Mouse (Mus musculus): ENCODE data around the gene Olfml2b. TPM values are rescaled to one million over a fixed set of nuclear protein-coding genes. Genes with fewer than 3 reads are reported as not detected.

Olfml2b gene
- polyA plus RNA-seq (2014; fragmentation: Illumina TruSeq; extraction: RNeasy Lipid Tissue Mini Kit (QIAGEN cat#74804); ENCODE audit: low read depth, low replicate concordance): 2.0 TPM

GRCm38 (mm10) chr1:170644255-170645205 is at the start of gene Olfml2b:
TSS of gene Olfml2b (plus strand) at chr1:170644532.

Other genes starting within 250 kb of the Olfml2b start
- 1.8 TPM for gene Nos1ap, start 54.7 kb upstream of the Olfml2b start, polyA plus RNA-seq (2014; fragmentation: Illumina TruSeq; extraction: RNeasy Lipid Tissue Mini Kit (QIAGEN cat#74804); ENCODE audit: low read depth, low replicate concordance)
- 11.7 TPM for gene Atf6, start 223.2 kb downstream of the Olfml2b start, polyA plus RNA-seq (2014; fragmentation: Illumina TruSeq; extraction: RNeasy Lipid Tissue Mini Kit (QIAGEN cat#74804); ENCODE audit: low read depth, low replicate concordance)
- gene Gm26620, start 240.5 kb downstream of the Olfml2b start, polyA plus RNA-seq (2014; fragmentation: Illumina TruSeq; extraction: RNeasy Lipid Tissue Mini Kit (QIAGEN cat#74804); ENCODE audit: low read depth, low replicate concordance): 2.5 TPM
- gene Dusp12, start 241.0 kb downstream of the Olfml2b start, polyA plus RNA-seq (2014; fragmentation: Illumina TruSeq; extraction: RNeasy Lipid Tissue Mini Kit (QIAGEN cat#74804); ENCODE audit: low read depth, low replicate concordance): 10.9 TPM

Measured in testis, adult 10 weeks (tissue).